Mouse (Mus musculus) lung, embryonic 15.5 days (tissue): ENCODE data around the gene A4galt. TPM values are rescaled to one million over a fixed set of nuclear protein-coding genes. Genes with fewer than 3 reads are reported as not detected.

Experiments
- ATAC-seq: fragments of 200-750 bp; cut with Nextera tagmentation; 2 replicates; pipeline ENCODE4 v1.8.0; 2017; ENCODE audit warnings: moderate number of reproducible peaks, borderline replicate concordance; ENCODE audit not compliant: low FRiP score, low TSS enrichment; ENCODE audit errors: extremely low read depth
- H3K27ac ChIP-seq: fragments of 300-500 bp; sonication (generic); 2 replicates; pipeline ENCODE4 v1.5.1; 2015; ENCODE audit warnings: moderate library complexity, mild to moderate bottlenecking, inconsistent platforms
- H3K27me3 ChIP-seq: fragments of 300-500 bp; sonication (generic); 2 replicates; pipeline ENCODE4 v1.6.1; 2015; ENCODE audit warnings: inconsistent platforms
- H3K36me3 ChIP-seq: fragments of 300-500 bp; sonication (generic); 2 replicates; pipeline ENCODE4 v1.6.1; 2015; ENCODE audit warnings: inconsistent platforms
- H3K4me1 ChIP-seq: fragments of 300-500 bp; sonication (generic); 2 replicates; pipeline ENCODE4 v1.6.1; 2015; ENCODE audit warnings: inconsistent platforms
- H3K4me2 ChIP-seq: fragments of 300-500 bp; sonication (generic); 2 replicates; pipeline ENCODE4 v1.6.1; 2015; ENCODE audit warnings: inconsistent platforms, mild to moderate bottlenecking, moderate library complexity
- H3K4me3 ChIP-seq: fragments of 300-500 bp; sonication (generic); 2 replicates; pipeline ENCODE4 v1.5.1; 2015; ENCODE audit warnings: mild to moderate bottlenecking, inconsistent platforms
- H3K9ac ChIP-seq: fragments of 300-500 bp; sonication (generic); 2 replicates; pipeline ENCODE4 v1.6.1; 2015; ENCODE audit warnings: inconsistent platforms
- H3K9me3 ChIP-seq: fragments of 300-500 bp; sonication (generic); 2 replicates; pipeline ENCODE4 v1.6.1; 2016; ENCODE audit warnings: inconsistent platforms
- WGBS: fragments of 180-500 bp; shearing (Covaris S2); methylation state at CpG from one replicate; pipeline ENCODE4 v1.1.7; 2015; 5-methylcytosine and 5-hydroxymethylcytosine counted together
- polyA plus RNA-seq: library from polyadenylated mRNA; unstranded; fragments of >200 nt; fragmentation: Nextera tagmentation; extraction: Ambion mirVana; gene quantifications from 2 replicates; pipeline ENCODE4 v1.2.1, GENCODE M21; 2015

The A4galt gene
- polyA plus RNA-seq, 1 experiment from 2014 or later, result 3.6 TPM

DNA sequence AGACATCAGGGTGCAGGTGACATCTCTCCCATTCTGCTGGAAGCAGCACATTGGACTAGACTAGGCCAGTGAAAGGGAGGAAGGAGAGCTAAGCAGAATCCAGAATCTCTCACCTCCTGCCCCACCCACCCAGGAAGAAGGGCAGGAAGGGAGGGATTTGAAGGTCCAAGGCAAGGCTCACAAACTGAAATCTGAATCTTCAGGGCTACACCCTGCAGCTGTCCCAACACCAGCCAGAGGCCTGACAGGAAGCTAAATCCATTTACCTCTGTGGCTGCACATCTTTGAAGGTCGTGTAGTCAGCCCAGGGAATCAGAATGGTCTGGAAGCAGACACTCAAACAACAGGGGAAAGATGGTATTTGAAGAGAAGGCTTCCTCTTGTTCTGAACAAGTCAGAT lies 13.7 kb upstream of the A4galt start:
- Histone ChIP-seq H3K27ac (no peak overlapping the region), H3K4me2 (no peak overlapping the region), H3K4me3 (no peak overlapping the region), H3K36me3 (no peaks in the 10 kb centered on the region), H3K4me1 (0 out of 2 replicates have a peak, but pooled peaks cover 4% of the 10 kb centered on the region), H3K9ac (no peak overlapping the region), H3K27me3 (no peaks in the 10 kb centered on the region), H3K9me3 (no peaks in the 10 kb centered on the region)
- no peak for ATAC-seq
- WGBS, result 9% methylated on average over 1 of the region's 1 CpGs

DNA sequence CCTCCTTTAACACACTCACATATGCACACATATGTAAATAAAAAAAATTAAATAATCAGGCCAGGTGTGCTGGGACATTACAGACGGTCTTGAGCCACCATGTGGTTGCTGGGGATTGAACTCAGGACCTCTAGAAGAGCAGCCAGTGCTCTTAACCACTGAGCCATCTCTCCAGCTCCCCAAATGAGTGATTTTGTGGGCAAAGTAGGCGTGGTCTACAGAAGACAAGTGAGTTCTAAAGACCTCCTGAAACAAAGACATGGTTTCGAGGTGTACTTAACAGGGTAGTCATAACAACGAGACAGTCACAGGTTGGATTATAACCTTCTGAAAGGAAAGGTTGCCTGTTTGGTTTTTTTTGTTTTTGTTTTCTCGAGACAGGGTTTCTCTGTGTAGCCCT lies 11.8 kb upstream of the A4galt start:
- 72% methylated on average over 5 of the region's 5 CpGs for whole genome bisulfite sequencing
- Histone ChIP-seq H3K4me2 (no peak overlapping the region), H3K27ac (no peak overlapping the region), H3K9me3 (no peaks in the 10 kb centered on the region), H3K27me3 (no peaks in the 10 kb centered on the region), H3K36me3 (no peaks in the 10 kb centered on the region), H3K4me3 (no peak overlapping the region), H3K4me1 (0 out of 2 replicates have a peak, but pooled peaks cover 3% of the 10 kb centered on the region), H3K9ac (no peak overlapping the region)
- ATAC-seq, result no peak

DNA sequence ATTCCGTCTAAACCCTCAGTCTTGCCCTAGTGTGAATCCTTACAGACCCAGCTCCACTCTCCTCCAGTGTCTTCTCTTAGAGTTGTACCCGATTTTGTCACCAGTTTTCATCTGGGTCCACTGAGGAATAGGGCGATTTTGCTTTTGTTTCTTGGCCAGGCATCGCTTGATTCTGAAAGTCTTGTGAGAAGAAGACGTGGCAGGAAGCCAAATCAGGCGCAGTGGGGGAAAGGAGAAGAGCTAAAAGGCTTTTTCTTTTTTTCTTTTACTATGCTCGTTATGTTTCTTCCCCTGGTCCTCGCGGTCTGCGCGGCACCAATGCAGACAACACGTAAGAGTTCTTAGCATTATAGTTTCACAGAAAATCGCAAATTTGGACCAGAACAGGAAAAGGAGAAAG lies 6.3 kb upstream of the A4galt start:
- H3K9me3 ChIP-seq, result no peaks in the 10 kb centered on the region
- no peak overlapping the region for H3K4me3 ChIP-seq
- H3K4me1 ChIP-seq, result no peaks in the 10 kb centered on the region; the same call in 1 of the 2 replicates
- H3K9ac ChIP-seq, result no peak overlapping the region
- peak overlapping the region; percentile 14; the same call in 1 of the 2 replicates for H3K4me2 ChIP-seq
- WGBS, result 51% methylated on average over 13 of the region's 13 CpGs
- H3K27ac ChIP-seq, result no peak overlapping the region
- ATAC-seq, result no peak
- H3K36me3 ChIP-seq, result no peaks in the 10 kb centered on the region
- peaks cover 2% of the 10 kb centered on the region for H3K27me3 ChIP-seq

- no peaks in the 10 kb centered on the region for H3K9me3 ChIP-seq
- H3K4me1 ChIP-seq, result peaks cover 3% of the 10 kb centered on the region
- no peak overlapping the region for H3K27ac ChIP-seq
- no peak overlapping the region for H3K4me2 ChIP-seq
- peaks cover 16% of the 10 kb centered on the region for H3K27me3 ChIP-seq
- no peaks in the 10 kb centered on the region for H3K36me3 ChIP-seq
- no peak overlapping the region for H3K4me3 ChIP-seq
- H3K9ac ChIP-seq, result no peak overlapping the region
- no peak for ATAC-seq
- WGBS, result 70% methylated on average over 4 of the region's 4 CpGs
Observed at GRCm38 (mm10) chr15:83256491-83256890, 4.9 kb upstream of the A4galt start.

DNA sequence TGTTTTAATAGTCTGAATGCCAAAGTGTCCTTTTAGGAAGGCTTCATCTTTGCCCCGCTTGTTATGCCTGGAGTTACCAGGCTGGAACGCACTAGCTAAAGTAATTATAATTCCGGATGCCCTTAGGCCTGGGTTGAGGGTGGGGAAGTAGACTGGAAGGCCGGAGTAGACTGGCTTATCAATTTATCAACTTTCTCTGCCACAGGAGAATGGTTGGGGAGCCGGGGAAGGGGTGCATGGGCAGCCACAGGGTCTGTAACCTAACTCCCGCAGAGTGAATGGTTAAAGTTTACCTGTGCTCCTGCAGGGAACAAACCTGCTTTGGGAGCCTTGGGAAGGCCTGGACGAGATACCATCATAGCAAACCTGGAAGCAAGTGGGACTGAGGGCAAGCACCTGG lies 4.4 kb upstream of the A4galt start:
- Histone ChIP-seq H3K4me3 (no peak overlapping the region), H3K4me2 (no peak overlapping the region), H3K27me3 (peaks cover 22% of the 10 kb centered on the region), H3K4me1 (peaks cover 8% of the 10 kb centered on the region), H3K9ac (no peak overlapping the region), H3K36me3 (no peaks in the 10 kb centered on the region), H3K9me3 (no peaks in the 10 kb centered on the region), H3K27ac (no peak overlapping the region)
- ATAC-seq, result no peak
- 77% methylated on average over 7 of the region's 7 CpGs for WGBS

DNA sequence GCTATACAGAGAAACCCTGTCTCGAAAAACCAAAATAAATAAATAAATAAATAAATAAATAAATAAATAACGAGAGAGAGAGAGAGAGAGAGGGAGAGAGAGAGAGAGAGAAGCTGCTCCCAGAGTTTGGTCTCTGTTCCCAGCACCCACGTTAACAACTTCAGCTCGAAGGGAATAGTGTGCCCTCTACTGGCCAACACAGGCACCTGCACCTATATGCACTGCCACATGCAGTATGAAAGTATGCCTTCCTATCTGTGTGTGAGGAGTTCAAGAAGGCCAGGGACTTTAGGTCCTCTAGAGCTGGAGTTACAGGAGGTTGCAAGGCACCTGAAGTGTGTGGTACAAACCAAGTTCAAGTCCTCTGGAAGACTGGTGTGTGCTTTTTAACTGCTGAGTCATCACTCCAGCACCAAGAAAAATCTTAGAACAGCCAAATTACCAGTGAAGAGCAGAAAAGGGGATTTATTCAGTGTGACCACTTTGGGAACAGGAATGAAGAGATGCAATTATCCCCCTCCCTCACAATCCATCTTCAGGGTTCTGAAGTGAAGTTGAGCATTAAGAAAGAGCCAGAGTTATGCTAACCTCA lies 3.7 kb upstream of the A4galt start:
- Histone ChIP-seq H3K36me3 (no peaks in the 10 kb centered on the region), H3K27me3 (peaks cover 29% of the 10 kb centered on the region), H3K9ac (no peak overlapping the region), H3K4me1 (peaks cover 11% of the 10 kb centered on the region), H3K9me3 (no peaks in the 10 kb centered on the region), H3K4me3 (no peak overlapping the region), H3K4me2 (no peak overlapping the region), H3K27ac (no peak overlapping the region)
- 86% methylated on average over 4 of the region's 4 CpGs for WGBS
- no peak for ATAC-seq

GRCm38 (mm10) chr15:83254372-83255070 lies 2.9 kb upstream of the A4galt start:
- ATAC-seq, result no peak
- peaks cover 35% of the 10 kb centered on the region for H3K27me3 ChIP-seq
- no peak overlapping the region for H3K9ac ChIP-seq
- H3K4me1 ChIP-seq, result peaks cover 11% of the 10 kb centered on the region
- no peaks in the 10 kb centered on the region for H3K36me3 ChIP-seq
- no peak overlapping the region for H3K4me2 ChIP-seq
- H3K9me3 ChIP-seq, result no peaks in the 10 kb centered on the region
- 47% methylated on average over 10 of the region's 10 CpGs for WGBS
- H3K4me3 ChIP-seq, result no peak overlapping the region
- no peak overlapping the region for H3K27ac ChIP-seq

GRCm38 (mm10) chr15:83252060-83252459 lies 486 bp upstream of the A4galt start:
- H3K4me2 ChIP-seq, result no peak overlapping the region
- H3K4me3 ChIP-seq, result no peak overlapping the region
- H3K27me3 ChIP-seq, result peaks cover 35% of the 10 kb centered on the region
- H3K9ac ChIP-seq, result no peak overlapping the region
- 52% methylated on average over 14 of the region's 14 CpGs for WGBS
- no peak for ATAC-seq
- H3K36me3 ChIP-seq, result no peaks in the 10 kb centered on the region
- no peak overlapping the region for H3K27ac ChIP-seq
- no peaks in the 10 kb centered on the region for H3K9me3 ChIP-seq
- peaks cover 11% of the 10 kb centered on the region for H3K4me1 ChIP-seq

DNA sequence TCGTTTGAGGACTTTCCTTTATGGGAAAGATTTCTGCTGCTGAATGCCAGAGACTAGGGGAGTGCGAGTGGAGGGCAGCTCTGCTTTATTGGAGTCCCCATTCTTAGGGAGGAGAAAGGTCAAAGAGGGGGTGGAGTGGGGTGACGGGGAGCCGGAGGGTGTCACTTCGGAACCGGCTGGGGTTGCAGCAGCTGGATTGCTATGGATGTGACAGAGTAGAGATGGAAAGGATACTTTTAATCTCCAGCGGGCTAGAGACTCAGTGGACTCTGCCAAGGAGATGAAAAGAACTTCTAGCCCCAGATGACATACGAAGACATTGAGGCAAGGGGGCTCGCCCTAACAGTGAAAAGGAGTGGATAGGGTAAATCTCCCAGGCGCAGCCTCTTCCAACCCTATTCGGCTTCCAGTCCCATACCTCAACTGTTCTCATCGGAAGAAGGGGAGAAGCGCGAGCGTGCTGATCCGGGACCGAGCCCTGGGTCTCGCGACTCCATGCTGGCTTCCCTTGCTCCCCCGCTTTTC lies 861 bp downstream of the A4galt start:
- Histone ChIP-seq H3K9me3 (no peaks in the 10 kb centered on the region), H3K9ac (peak overlapping the region; percentile 43), H3K4me2 (peak overlapping the region; percentile 96), H3K27ac (no peak overlapping the region), H3K4me3 (peak overlapping the region; percentile 53), H3K4me1 (peaks cover 11% of the 10 kb centered on the region), H3K36me3 (no peaks in the 10 kb centered on the region), H3K27me3 (peaks cover 35% of the 10 kb centered on the region)
- ATAC-seq, result no peak
- 1% methylated on average over 20 of the region's 20 CpGs for WGBS

- Histone ChIP-seq H3K9ac (no peak overlapping the region), H3K4me1 (peaks cover 11% of the 10 kb centered on the region), H3K9me3 (no peaks in the 10 kb centered on the region), H3K27ac (no peak overlapping the region), H3K27me3 (peaks cover 35% of the 10 kb centered on the region), H3K4me2 (no peak overlapping the region), H3K4me3 (no peak overlapping the region), H3K36me3 (no peaks in the 10 kb centered on the region)
- ATAC-seq, result no peak
- WGBS, result 86% methylated on average over 12 of the region's 12 CpGs
Observed at GRCm38 (mm10) chr15:83249535-83250287, 1.9 kb downstream of the A4galt start.

DNA sequence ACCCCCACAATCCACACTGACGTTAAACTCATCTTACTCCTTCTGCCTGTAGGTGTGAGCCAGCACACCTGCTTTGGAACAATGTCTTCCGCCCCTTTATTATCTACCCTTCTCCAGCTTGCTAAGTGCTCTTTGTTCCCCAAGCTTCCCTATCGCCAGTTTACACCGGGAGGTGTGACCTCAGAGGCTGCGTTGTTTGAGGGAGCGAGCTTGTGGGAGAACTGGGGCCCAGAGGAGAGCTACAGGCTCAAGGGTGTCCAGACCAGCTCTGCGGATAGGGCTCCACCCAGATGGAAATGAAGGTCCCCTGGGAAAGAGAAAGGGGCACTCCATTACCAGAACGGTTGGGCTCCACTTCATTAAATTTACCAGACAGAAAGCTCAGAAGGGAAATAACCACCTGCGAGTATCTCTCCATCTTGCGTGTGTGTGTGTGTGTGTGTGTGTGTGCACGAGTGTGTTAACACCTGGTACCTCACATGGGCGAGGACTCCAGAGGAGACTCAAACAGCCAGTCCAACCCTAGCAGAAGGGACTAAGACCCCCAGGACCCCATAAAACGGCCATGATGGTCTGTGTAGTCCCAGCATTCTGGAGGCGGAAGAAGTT lies 3.2 kb downstream of the A4galt start:
- WGBS, result 47% methylated on average over 14 of the region's 14 CpGs
- Histone ChIP-seq H3K4me3 (no peak overlapping the region), H3K4me1 (peaks cover 11% of the 10 kb centered on the region), H3K27ac (no peak overlapping the region), H3K36me3 (no peaks in the 10 kb centered on the region), H3K9ac (no peak overlapping the region), H3K4me2 (no peak overlapping the region), H3K9me3 (no peaks in the 10 kb centered on the region), H3K27me3 (peaks cover 35% of the 10 kb centered on the region)
- no peak for ATAC-seq
